Mouse (Mus musculus): ENCODE data around the gene Scamp3. TPM values are rescaled to one million over a fixed set of nuclear protein-coding genes. Genes with fewer than 3 reads are reported as not detected.
A peak's percentile ranks its signal among the peaks of the same experiment; 100 is the strongest.

The Scamp3 gene
- total and polyA plus RNA-seq, 3 experiments, result 101 to 287 TPM; not detected in 1

DNA sequence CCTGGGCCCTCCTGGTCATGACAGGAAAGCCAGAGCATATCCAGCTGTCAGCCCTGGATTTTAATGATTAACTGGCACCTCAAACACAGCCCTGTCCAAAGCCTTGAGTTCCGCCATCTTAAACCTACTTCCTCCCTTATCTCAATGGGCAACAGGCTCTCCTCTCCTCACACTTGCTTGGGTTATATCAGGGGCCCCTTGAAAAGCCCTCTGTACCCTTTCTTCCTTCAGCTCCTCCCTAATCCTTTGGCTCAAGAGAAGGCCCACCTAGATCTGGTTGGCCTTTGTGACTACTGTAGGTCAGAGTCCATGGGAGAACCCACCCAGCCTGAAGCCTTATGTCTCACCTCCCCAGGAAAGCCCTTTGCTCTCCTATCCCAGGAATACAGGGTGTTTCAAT lies 43.5 kb upstream of the Scamp3 start:
- no peaks in the 10 kb centered on the region for H3K9me3 ChIP-seq (replicated peaks; ENCODE audit: insufficient read depth, low read length)
- DNase-seq (ENCODE audit: low read depth, low spot score), result peak; percentile 64
- peaks cover 0 to 50% of the 10 kb centered on the region in 2 experiments; a peak in 2 of 4 replicates for H3K36me3 ChIP-seq (ENCODE audit: control insufficient read depth in 1 of 2, insufficient read depth in 2 of 2, low read length in 2 of 2)
- H3K79me2 ChIP-seq (ENCODE audit: control insufficient read depth, insufficient read depth, low read length, poor library complexity), result peaks cover 16% of the 10 kb centered on the region
- peak overlapping the region; percentile 67 for H3K9ac ChIP-seq (ENCODE audit: control insufficient read depth, low read depth, low read length, poor library complexity, severe bottlenecking)
- no peak overlapping the region for H3K4me3 ChIP-seq (ENCODE audit: control insufficient read depth in 1 of 2, insufficient read depth in 1 of 2, low read depth in 2 of 2, low read length in 2 of 2)
- H3K27me3 ChIP-seq (ENCODE audit: control insufficient read depth in 1 of 2, insufficient read depth in 2 of 2, low read length in 2 of 2), result no peaks in the 10 kb centered on the region
- peak overlapping the region; percentile 88 for H3K27ac ChIP-seq (ENCODE audit: control insufficient read depth, low read depth, low read length)
- H3K4me1 ChIP-seq (ENCODE audit: control insufficient read depth in 1 of 2, insufficient read depth in 2 of 2, low read length in 2 of 2), result peaks cover 30 to 57% of the 10 kb centered on the region in 2 experiments
- TF ChIP-seq POLR2A (IDR thresholded peaks at IDR 0.05; ENCODE audit: control insufficient read depth in 1 of 2, insufficient read depth in 1 of 2, low read depth in 1 of 2, low read length in 2 of 2, poor library complexity in 1 of 2) (no peak), ZC3H11A (IDR thresholded peaks at IDR 0.05; ENCODE audit: low read depth, low read length) (no peak), GABPA (IDR thresholded peaks at IDR 0.05; ENCODE audit: low read depth, low read length) (no peak), UBTF (IDR thresholded peaks at IDR 0.05; ENCODE audit: borderline replicate concordance, insufficient read depth, low read depth, low read length) (no peak), E2F4 (IDR thresholded peaks at IDR 0.05; ENCODE audit: borderline replicate concordance, low read depth, low read length) (no peak), MAFK (IDR thresholded peaks at IDR 0.05; ENCODE audit: borderline replicate concordance, low read depth, low read length) (no peak), RCOR1 (IDR thresholded peaks at IDR 0.05; ENCODE audit: low read depth, low read length) (no peak), CTCF (IDR thresholded peaks at IDR 0.05 in 2 of 3, conservative IDR thresholded peaks at IDR 0.05 in 1 of 3; ENCODE audit: control insufficient read depth in 1 of 3, insufficient read depth in 1 of 3, low read depth in 2 of 3, low read length in 3 of 3, poor library complexity in 1 of 3, severe bottlenecking in 1 of 3) (no peak), MEF2A (IDR thresholded peaks at IDR 0.05; ENCODE audit: extremely low read depth, insufficient replicate concordance, low read depth, low read length, poor library complexity, severe bottlenecking) (no peak), MAZ (IDR thresholded peaks at IDR 0.05; ENCODE audit: low read depth, low read length) (no peak), GATA1 (IDR thresholded peaks at IDR 0.05; ENCODE audit: low read depth, low read length) (peak; percentile 67), TCF12 (IDR thresholded peaks at IDR 0.05; ENCODE audit: low read depth, low read length) (0 out of 2 replicates have a peak, but pooled peaks have one; percentile 19), BHLHE40 (IDR thresholded peaks at IDR 0.05; ENCODE audit: borderline replicate concordance, low read depth, low read length) (no peak), ZMIZ1 (IDR thresholded peaks at IDR 0.05; ENCODE audit: low read depth, low read length) (no peak), MXI1 (IDR thresholded peaks at IDR 0.05; ENCODE audit: low read depth, low read length) (no peak), USF2 (IDR thresholded peaks at IDR 0.05; ENCODE audit: borderline replicate concordance in 1 of 2, insufficient read depth in 1 of 2, low read depth in 1 of 2, low read length in 2 of 2) (no peak), NRF1 (IDR thresholded peaks at IDR 0.05; ENCODE audit: insufficient read depth, low read depth, low read length, poor library complexity, severe bottlenecking) (no peak), ZNF384 (IDR thresholded peaks at IDR 0.05; ENCODE audit: low read depth, low read length) (no peak), JUND (IDR thresholded peaks at IDR 0.05; ENCODE audit: low read depth, low read length) (no peak), KAT2A (conservative IDR thresholded peaks at IDR 0.05; ENCODE audit: low read depth, low read length) (no peak), USF1 (IDR thresholded peaks at IDR 0.05; ENCODE audit: low read depth, low read length) (no peak), EP300 (IDR thresholded peaks at IDR 0.05; ENCODE audit: low read depth in 1 of 2, low read length in 2 of 2) (peak in 1 of 2 experiments; percentile 56; a peak in 2 of 4 replicates), CHD2 (IDR thresholded peaks at IDR 0.05; ENCODE audit: low read length) (no peak), POLR2AphosphoS2 (IDR thresholded peaks at IDR 0.05; ENCODE audit: low read length) (no peak), MYC (IDR thresholded peaks at IDR 0.05; ENCODE audit: low read depth, low read length) (no peak), RAD21 (IDR thresholded peaks at IDR 0.05; ENCODE audit: low read depth, low read length) (no peak), MYB (IDR thresholded peaks at IDR 0.05; ENCODE audit: low read depth, low read length) (no peak), POLR2AphosphoS5 (IDR thresholded peaks at IDR 0.05; ENCODE audit: borderline replicate concordance, low read depth, low read length) (no peak), ETS1 (IDR thresholded peaks at IDR 0.05; ENCODE audit: low read depth, low read length) (no peak), TAL1 (IDR thresholded peaks at IDR 0.05; ENCODE audit: low read length) (peak; percentile 41), SIN3A (IDR thresholded peaks at IDR 0.05; ENCODE audit: low read length) (0 out of 2 replicates have a peak, but pooled peaks have one; percentile 7), MAX (IDR thresholded peaks at IDR 0.05; ENCODE audit: low read length) (no peak), CHD1 (IDR thresholded peaks at IDR 0.05; ENCODE audit: low read depth, low read length) (no peak), ZKSCAN1 (IDR thresholded peaks at IDR 0.05; ENCODE audit: low read depth, low read length) (no peak), ELF1 (IDR thresholded peaks at IDR 0.05; ENCODE audit: low read depth, low read length) (no peak), NELFE (IDR thresholded peaks at IDR 0.05; ENCODE audit: low read depth, low read length) (no peak), TBP (IDR thresholded peaks at IDR 0.05; ENCODE audit: low read depth, low read length) (no peak), HCFC1 (IDR thresholded peaks at IDR 0.05; ENCODE audit: low read depth, low read length) (no peak)
